Mouse (Mus musculus) heart, embryonic 13.5 days (tissue): ENCODE data around the gene Plcb1. TPM values are rescaled to one million over a fixed set of nuclear protein-coding genes. Genes with fewer than 3 reads are reported as not detected.
"Not testable (repeated sequence)": the region's sequence is repeated elsewhere in the genome, so short reads cannot be mapped to it uniquely, and the experiment has no call there.

Experiments used
- ATAC-seq: fragments of 200-750 bp; cut with Nextera tagmentation; 2 replicates; pipeline ENCODE4 v1.8.0; 2017; ENCODE audit warnings: moderate TSS enrichment; ENCODE audit not compliant: insufficient number of reproducible peaks, low FRiP score, low TSS enrichment; ENCODE audit errors: extremely low read depth
- H3K27ac ChIP-seq: fragments of 300-500 bp; sonication (generic); replicated peaks from 2 replicates; pipeline ENCODE4 v1.5.1; 2015; ENCODE audit warnings: moderate library complexity, mild to moderate bottlenecking, inconsistent platforms
- H3K27me3 ChIP-seq: fragments of 300-500 bp; sonication (generic); replicated peaks from 2 replicates; pipeline ENCODE4 v1.6.1; 2015; ENCODE audit warnings: mild to moderate bottlenecking, inconsistent platforms
- H3K36me3 ChIP-seq: fragments of 300-500 bp; sonication (generic); 2 replicates; pipeline ENCODE4 v1.6.1; 2015; ENCODE audit warnings: mild to moderate bottlenecking, inconsistent platforms
- H3K4me1 ChIP-seq: fragments of 300-500 bp; sonication (generic); 2 replicates; pipeline ENCODE4 v1.6.1; 2015; ENCODE audit warnings: inconsistent platforms
- H3K4me2 ChIP-seq: fragments of 300-500 bp; sonication (generic); 2 replicates; pipeline ENCODE4 v1.6.1; 2015; ENCODE audit warnings: inconsistent platforms, mild to moderate bottlenecking, moderate library complexity
- H3K4me3 ChIP-seq: fragments of 300-500 bp; sonication (generic); 2 replicates; pipeline ENCODE4 v1.5.1; 2015; ENCODE audit warnings: moderate library complexity, mild to moderate bottlenecking, inconsistent platforms
- H3K9ac ChIP-seq: fragments of 300-500 bp; sonication (generic); 2 replicates; pipeline ENCODE4 v1.6.1; 2015; ENCODE audit warnings: inconsistent platforms, mild to moderate bottlenecking, moderate library complexity
- H3K9me3 ChIP-seq: fragments of 300-500 bp; sonication (generic); 2 replicates; pipeline ENCODE4 v1.6.1; 2016; ENCODE audit warnings: inconsistent platforms
- WGBS: fragments of 180-500 bp; shearing (Covaris S2); methylation state at CpG from one replicate; pipeline ENCODE4 v1.1.7; 2015; ENCODE audit warnings: mixed read lengths; 5-methylcytosine and 5-hydroxymethylcytosine counted together
- polyA plus RNA-seq: library from polyadenylated mRNA; unstranded; fragments of >200 nt; fragmentation: Nextera tagmentation; extraction: Ambion mirVana; gene quantifications from 2 replicates; pipeline ENCODE4 v1.2.1, GENCODE M21; 2015

Plcb1 gene
- polyA plus RNA-seq, 1 experiment from 2014 or later = 5.9 TPM

GRCm38 (mm10) chr2:134981394-134981793, 195.5 kb downstream of the Plcb1 start:
- no peak overlapping the region for H3K4me2 ChIP-seq
- no peak overlapping the region for H3K4me3 ChIP-seq
- H3K9ac ChIP-seq = no peak overlapping the region
- H3K9me3 ChIP-seq = no peaks in the 10 kb centered on the region
- no peak for ATAC-seq
- no peak overlapping the region for H3K27ac ChIP-seq
- no peaks in the 10 kb centered on the region for H3K27me3 ChIP-seq
- H3K4me1 ChIP-seq = 0 out of 2 replicates have a peak, but pooled peaks cover 5% of the 10 kb centered on the region
- H3K36me3 ChIP-seq = no peaks in the 10 kb centered on the region

- Histone ChIP-seq H3K27ac (no peak overlapping the region), H3K36me3 (no peaks in the 10 kb centered on the region), H3K9me3 (no peaks in the 10 kb centered on the region), H3K4me2 (no peak overlapping the region), H3K4me1 (0 out of 2 replicates have a peak, but pooled peaks cover 3% of the 10 kb centered on the region), H3K27me3 (no peaks in the 10 kb centered on the region), H3K4me3 (no peak overlapping the region), H3K9ac (no peak overlapping the region)
- 85% methylated on average over 3 of the region's 3 CpGs for WGBS
- no peak for ATAC-seq
Observed at GRCm38 (mm10) chr2:134984884-134985283, 199.0 kb downstream of the Plcb1 start.

GRCm38 (mm10) chr2:134987978-134988377, 202.1 kb downstream of the Plcb1 start:
- Histone ChIP-seq H3K36me3 (no peaks in the 10 kb centered on the region), H3K4me2 (no peak overlapping the region), H3K9me3 (no peaks in the 10 kb centered on the region), H3K27me3 (no peaks in the 10 kb centered on the region), H3K4me3 (no peak overlapping the region), H3K27ac (no peak overlapping the region), H3K9ac (no peak overlapping the region), H3K4me1 (0 out of 2 replicates have a peak, but pooled peaks cover 3% of the 10 kb centered on the region)
- 77% methylated on average over 5 of the region's 5 CpGs for WGBS
- no peak for ATAC-seq

- Histone ChIP-seq H3K27me3 (no peaks in the 10 kb centered on the region), H3K9ac (no peak overlapping the region), H3K4me2 (no peak overlapping the region), H3K4me3 (no peak overlapping the region), H3K4me1 (0 out of 2 replicates have a peak, but pooled peaks cover 3% of the 10 kb centered on the region), H3K9me3 (no peaks in the 10 kb centered on the region), H3K36me3 (no peaks in the 10 kb centered on the region), H3K27ac (no peak overlapping the region)
- no peak for ATAC-seq
- WGBS = 45% methylated on average over 9 of the region's 9 CpGs
Observed at GRCm38 (mm10) chr2:134989650-134990292, 203.9 kb downstream of the Plcb1 start.

GRCm38 (mm10) chr2:135007134-135007533, 221.3 kb downstream of the Plcb1 start:
- H3K4me3 ChIP-seq = no peak overlapping the region
- H3K4me2 ChIP-seq = no peak overlapping the region
- no peaks in the 10 kb centered on the region for H3K4me1 ChIP-seq
- WGBS = 92% methylated on average over 1 of the region's 1 CpGs
- no peak overlapping the region for H3K27ac ChIP-seq
- no peaks in the 10 kb centered on the region for H3K9me3 ChIP-seq
- ATAC-seq = no peak
- H3K9ac ChIP-seq = no peak overlapping the region
- H3K27me3 ChIP-seq = no peaks in the 10 kb centered on the region
- H3K36me3 ChIP-seq = no peaks in the 10 kb centered on the region

- 90% methylated on average over 2 of the region's 2 CpGs for WGBS
- not testable (repeated sequence) for H3K36me3 ChIP-seq, H3K4me3 ChIP-seq, H3K4me2 ChIP-seq, H3K27me3 ChIP-seq, H3K27ac ChIP-seq, H3K9me3 ChIP-seq, H3K9ac ChIP-seq, H3K4me1 ChIP-seq, ATAC-seq
Observed at GRCm38 (mm10) chr2:135007885-135008284, 222.0 kb downstream of the Plcb1 start.

GRCm38 (mm10) chr2:135010371-135010770, 224.5 kb downstream of the Plcb1 start:
- Histone ChIP-seq H3K9ac (no peak overlapping the region), H3K27ac (no peak overlapping the region), H3K9me3 (no peaks in the 10 kb centered on the region), H3K4me2 (no peak overlapping the region), H3K4me1 (no peaks in the 10 kb centered on the region), H3K27me3 (no peaks in the 10 kb centered on the region), H3K36me3 (no peaks in the 10 kb centered on the region), H3K4me3 (no peak overlapping the region)
- WGBS = 78% methylated on average over 8 of the region's 8 CpGs
- no peak for ATAC-seq

GRCm38 (mm10) chr2:135015501-135015900, 229.6 kb downstream of the Plcb1 start:
- no peak overlapping the region for H3K4me2 ChIP-seq
- no peak overlapping the region for H3K4me3 ChIP-seq
- 0 out of 2 replicates have a peak, but pooled peaks cover 8% of the 10 kb centered on the region for H3K4me1 ChIP-seq
- H3K9me3 ChIP-seq = no peaks in the 10 kb centered on the region
- H3K27me3 ChIP-seq = no peaks in the 10 kb centered on the region
- H3K36me3 ChIP-seq = no peaks in the 10 kb centered on the region
- no peak overlapping the region for H3K27ac ChIP-seq
- no peak for ATAC-seq
- 55% methylated on average over 6 of the region's 6 CpGs for WGBS
- H3K9ac ChIP-seq = no peak overlapping the region

GRCm38 (mm10) chr2:135018275-135018674, 232.4 kb downstream of the Plcb1 start:
- Histone ChIP-seq H3K27me3 (no peaks in the 10 kb centered on the region), H3K9me3 (no peaks in the 10 kb centered on the region), H3K36me3 (no peaks in the 10 kb centered on the region), H3K9ac (no peak overlapping the region), H3K4me2 (no peak overlapping the region), H3K4me3 (no peak overlapping the region), H3K27ac (no peak overlapping the region), H3K4me1 (0 out of 2 replicates have a peak, but pooled peaks cover 8% of the 10 kb centered on the region)
- WGBS = 51% methylated on average over 1 of the region's 1 CpGs
- ATAC-seq = no peak

- H3K27ac ChIP-seq = no peak overlapping the region
- 0 out of 2 replicates have a peak, but pooled peaks cover 8% of the 10 kb centered on the region for H3K4me1 ChIP-seq
- no peak overlapping the region for H3K4me2 ChIP-seq
- H3K9me3 ChIP-seq = no peaks in the 10 kb centered on the region
- H3K27me3 ChIP-seq = no peaks in the 10 kb centered on the region
- no peak overlapping the region for H3K4me3 ChIP-seq
- H3K36me3 ChIP-seq = no peaks in the 10 kb centered on the region
- ATAC-seq = no peak
- 76% methylated on average over 2 of the region's 2 CpGs for WGBS
- no peak overlapping the region for H3K9ac ChIP-seq
Observed at GRCm38 (mm10) chr2:135018708-135019107, 232.8 kb downstream of the Plcb1 start.

GRCm38 (mm10) chr2:135019588-135019987, 233.7 kb downstream of the Plcb1 start:
- no peak for ATAC-seq
- H3K36me3 ChIP-seq = no peaks in the 10 kb centered on the region
- H3K9me3 ChIP-seq = no peaks in the 10 kb centered on the region
- H3K4me3 ChIP-seq = no peak overlapping the region
- no peak overlapping the region for H3K4me2 ChIP-seq
- H3K27me3 ChIP-seq = no peaks in the 10 kb centered on the region
- no peak overlapping the region for H3K9ac ChIP-seq
- H3K4me1 ChIP-seq = 0 out of 2 replicates have a peak, but pooled peaks cover 8% of the 10 kb centered on the region
- 69% methylated on average over 1 of the region's 1 CpGs for WGBS
- H3K27ac ChIP-seq = no peak overlapping the region

- no peak overlapping the region for H3K4me3 ChIP-seq
- H3K9ac ChIP-seq = no peak overlapping the region
- peak overlapping the region; percentile 44 for H3K4me2 ChIP-seq
- H3K4me1 ChIP-seq = peaks cover 17% of the 10 kb centered on the region
- H3K36me3 ChIP-seq = no peaks in the 10 kb centered on the region
- H3K27ac ChIP-seq = peak overlapping the region; percentile 50
- no peaks in the 10 kb centered on the region for H3K9me3 ChIP-seq
- H3K27me3 ChIP-seq = no peaks in the 10 kb centered on the region
- 68% methylated on average over 5 of the region's 5 CpGs for WGBS
- ATAC-seq = no peak
Observed at GRCm38 (mm10) chr2:135029288-135029687, 243.4 kb downstream of the Plcb1 start.
